Mouse (Mus musculus) Patski (cell line): ENCODE results near the gene Tshz3. TPM values are rescaled to one million over a fixed set of nuclear protein-coding genes. Genes with fewer than 3 reads are reported as not detected.

Experiments used
- ATAC-seq: fragments of 100-300 bp; one replicate; pipeline ENCODE4 v1.8.0; 2021
- CTCF ChIA-PET: fragments of 350-600 bp; sonication (Branson Sonifier 250); formaldehyde crosslinking; loops from one replicate; lab custom pipeline; 2022; ENCODE audit warnings: inconsistent platforms; lab: Charles Lee
- POLR2A ChIA-PET: fragments of 350-600 bp; sonication (Branson Sonifier 250); formaldehyde crosslinking; loops from one replicate; lab custom pipeline; 2022; ENCODE audit warnings: antibody characterized with exemption, inconsistent platforms; lab: Charles Lee
- DNase-seq: peaks from one replicate; pipeline ENCODE4 v3.0.0-alpha.2; 2011; ENCODE audit warnings: low read depth, low spot score
- H3K27me3 ChIP-seq: fragments of 371-371 bp; one replicate; pipeline ENCODE4 v1.5.1; 2021
- CTCF ChIP-seq: fragments of 100-300 bp; IDR thresholded peaks from one replicate; pipeline ENCODE4 v1.5.1; 2021
- in situ Hi-C: fragments of 300-500 bp; cut with MboI; formaldehyde crosslinking; loops from 3 replicates; pipeline ENCODE4 v1.11.1; 2018; ENCODE audit warnings: low pct_unique_long_range_greater_than_20kb, mixed read lengths
- polyA plus RNA-seq: library from polyadenylated mRNA; unstranded; gene quantifications from one replicate; pipeline ENCODE4 v1.2.3, GENCODE M21; 2021

Tshz3 gene
- polyA plus RNA-seq, result 7.5 TPM

GRCm38 (mm10) chr7:36697856-36698588 lies at the start of gene Tshz3:
Gene Tshz3 (plus strand): TSS chr7:36698118.
- ChIA-PET POLR2A (no interaction called here), CTCF (no interaction called here)
- in situ Hi-C loops, result loop anchor here (10.0 to 25.0 kb wide), 2 partner anchors 611 to 657 kb away; no protein-coding TSS in a partner anchor
- TF ChIP-seq CTCF, result no peak
- DNase-seq (no peak), ATAC-seq (peak; percentile 61)
- H3K27me3 ChIP-seq, result peaks cover 35% of the 10 kb centered on the region

GRCm38 (mm10) chr7:36655931-36656330 lies 42.0 kb upstream of the Tshz3 start:
- ChIA-PET CTCF (no interaction called here), POLR2A (no interaction called here)
- no peak for ATAC-seq
- H3K27me3 ChIP-seq, result no peaks in the 10 kb centered on the region
- TF ChIP-seq CTCF, result no peak
- in situ Hi-C loops, result no loop called here
- no peak for DNase-seq

- H3K27me3 ChIP-seq, result no peaks in the 10 kb centered on the region
- ChIA-PET POLR2A (no interaction called here), CTCF (no interaction called here)
- no peak for ATAC-seq
- in situ Hi-C loops, result no loop called here
- no peak for DNase-seq
- no peak for TF ChIP-seq CTCF
Measured at GRCm38 (mm10) chr7:36656401-36656800, 41.5 kb upstream of the Tshz3 start.

- no peak for ATAC-seq
- in situ Hi-C loops, result no loop called here
- ChIA-PET CTCF (no interaction called here), POLR2A (no interaction called here)
- no peak for DNase-seq
- no peak for TF ChIP-seq CTCF
- no peaks in the 10 kb centered on the region for H3K27me3 ChIP-seq
Measured at GRCm38 (mm10) chr7:36658331-36658730, 39.6 kb upstream of the Tshz3 start.

GRCm38 (mm10) chr7:36659265-36659664 lies 38.7 kb upstream of the Tshz3 start:
- ChIA-PET POLR2A (no interaction called here), CTCF (no interaction called here)
- in situ Hi-C loops, result no loop called here
- H3K27me3 ChIP-seq, result no peaks in the 10 kb centered on the region
- TF ChIP-seq CTCF, result no peak
- DNase-seq (no peak), ATAC-seq (no peak)

- DNase-seq, result no peak
- POLR2A ChIA-PET, result no interaction called here
- no peak for TF ChIP-seq CTCF
- CTCF ChIA-PET, result no interaction called here
- in situ Hi-C loops, result no loop called here
- no peak for ATAC-seq
- no peaks in the 10 kb centered on the region for H3K27me3 ChIP-seq
Measured at GRCm38 (mm10) chr7:36660654-36661053, 37.3 kb upstream of the Tshz3 start.

GRCm38 (mm10) chr7:36663431-36663830 lies 34.5 kb upstream of the Tshz3 start:
- ATAC-seq (no peak), DNase-seq (no peak)
- no peaks in the 10 kb centered on the region for H3K27me3 ChIP-seq
- TF ChIP-seq CTCF, result no peak
- CTCF ChIA-PET, result no interaction called here
- POLR2A ChIA-PET, result no interaction called here
- in situ Hi-C loops, result no loop called here

GRCm38 (mm10) chr7:36667767-36668166 lies 30.2 kb upstream of the Tshz3 start:
- no peak for TF ChIP-seq CTCF
- POLR2A ChIA-PET, result no interaction called here
- H3K27me3 ChIP-seq, result no peaks in the 10 kb centered on the region
- in situ Hi-C loops, result no loop called here
- CTCF ChIA-PET, result no interaction called here
- ATAC-seq (peak; percentile 79), DNase-seq (peak; percentile 22)

- no peak for TF ChIP-seq CTCF
- CTCF ChIA-PET, result interaction anchor here (1.2 kb wide), 1 partner anchor 8 kb away, joined by 4 read pairs; no protein-coding TSS in a partner anchor
- ATAC-seq (no peak), DNase-seq (no peak)
- in situ Hi-C loops, result loop anchor here (25.0 kb wide), 1 partner anchor 591 kb away; no protein-coding TSS in a partner anchor
- H3K27me3 ChIP-seq, result peaks cover 3% of the 10 kb centered on the region
- POLR2A ChIA-PET, result no interaction called here
Measured at GRCm38 (mm10) chr7:36678031-36678430, 19.9 kb upstream of the Tshz3 start.

GRCm38 (mm10) chr7:36678510-36678909 lies 19.4 kb upstream of the Tshz3 start:
- TF ChIP-seq CTCF, result no peak
- ATAC-seq, result no peak
- POLR2A ChIA-PET, result no interaction called here
- peaks cover 3% of the 10 kb centered on the region for H3K27me3 ChIP-seq
- no peak for DNase-seq
- CTCF ChIA-PET, result no interaction called here
- in situ Hi-C loops, result loop anchor here (25.0 kb wide), 1 partner anchor 591 kb away; no protein-coding TSS in a partner anchor

GRCm38 (mm10) chr7:36679031-36679618 lies 18.8 kb upstream of the Tshz3 start:
- H3K27me3 ChIP-seq, result peaks cover 3% of the 10 kb centered on the region
- DNase-seq, result no peak
- in situ Hi-C loops, result loop anchor here (25.0 kb wide), 1 partner anchor 592 kb away; no protein-coding TSS in a partner anchor
- ChIA-PET POLR2A (interaction anchor here (0.7 kb wide), 1 partner anchor 1541 kb away, joined by 3 read pairs; no protein-coding TSS in a partner anchor), CTCF (no interaction called here)
- no peak for TF ChIP-seq CTCF
- ATAC-seq, result no peak
